Mouse (Mus musculus) heart, adult 11 months (tissue): ENCODE measurements around the gene Ripply3.
A peak's percentile ranks its signal among the peaks of the same experiment; 100 is the strongest.

Experiments
- DNase-seq: peaks from one replicate; pipeline ENCODE4 v3.0.0; 2022

Ripply3 gene

DNA sequence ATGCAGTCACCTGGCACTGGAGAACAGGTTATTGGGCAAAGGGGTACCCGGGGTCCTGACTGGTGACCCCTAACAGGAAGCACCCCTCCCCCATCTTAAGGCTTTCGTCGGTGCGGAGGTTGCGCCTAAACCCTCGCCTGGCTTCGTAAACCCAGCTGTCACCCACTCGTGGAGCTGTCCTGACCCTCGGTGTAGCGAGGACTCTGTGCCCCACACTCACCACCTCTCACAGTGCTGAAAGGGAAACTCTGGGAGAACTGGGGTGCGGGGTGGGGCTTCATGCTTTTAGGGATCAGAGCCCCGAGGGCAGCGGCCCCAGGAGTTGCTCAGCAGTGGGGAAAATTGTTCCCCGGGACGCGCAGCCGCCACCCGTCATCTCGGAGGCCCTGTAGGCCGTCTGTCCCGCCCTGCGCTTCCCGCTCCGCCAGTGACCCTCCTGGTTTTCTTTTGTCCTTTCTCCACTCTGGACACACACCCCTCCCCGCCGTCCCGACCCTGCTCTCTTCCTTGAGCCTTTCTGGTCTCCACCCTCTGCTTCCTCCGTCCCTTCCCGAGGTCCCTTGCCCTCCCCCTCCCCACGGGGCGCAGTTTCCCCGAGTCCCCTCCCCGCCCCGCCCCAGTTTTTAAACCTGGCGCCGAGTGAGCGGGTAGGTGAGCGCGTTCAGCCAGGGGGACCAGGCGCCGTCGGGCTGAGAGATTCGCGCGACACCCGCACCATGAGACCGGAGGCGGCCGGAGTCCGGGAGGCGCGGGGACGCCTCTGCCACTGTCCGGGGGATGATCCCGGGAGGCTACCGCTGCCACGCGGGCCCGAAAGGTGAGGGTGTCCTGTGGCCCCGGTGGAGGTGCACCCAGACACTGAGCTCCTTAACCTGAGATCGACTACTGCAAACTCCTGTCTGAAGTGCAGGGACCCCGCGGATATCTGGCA, at the start of gene Ripply3:
Ripply3 (plus strand) TSS at position 640 of the 931 bp plus-strand sequence.
- peak; percentile 99 for DNase-seq

DNA sequence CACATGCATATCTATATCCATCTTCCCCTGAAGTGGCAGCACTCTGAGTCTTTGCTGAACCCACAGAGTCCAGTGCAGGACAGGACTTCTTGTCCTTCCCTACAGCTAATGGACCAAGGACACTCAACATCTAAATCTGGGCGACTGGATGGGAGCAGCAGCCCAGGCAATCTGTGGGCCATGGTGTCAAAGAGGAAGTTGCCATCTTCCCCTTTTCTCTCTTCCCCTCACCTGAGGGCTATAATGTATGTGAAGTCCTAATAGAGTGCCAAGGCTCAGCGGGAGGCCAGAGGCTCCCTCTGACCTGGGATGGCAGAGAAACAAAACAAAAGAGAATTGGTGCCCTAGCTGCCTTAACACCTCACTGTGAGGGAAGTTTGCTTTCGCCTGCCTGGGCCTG, 44.2 kb upstream of the Ripply3 start:
- DNase-seq, result peak; percentile 51

GRCm38 (mm10) chr16:94287826-94288225, 40.4 kb upstream of the Ripply3 start:
- DNase-seq, result peak; percentile 13

GRCm38 (mm10) chr16:94289138-94290072, 38.8 kb upstream of the Ripply3 start:
- DNase-seq, result peak; percentile 94

DNA sequence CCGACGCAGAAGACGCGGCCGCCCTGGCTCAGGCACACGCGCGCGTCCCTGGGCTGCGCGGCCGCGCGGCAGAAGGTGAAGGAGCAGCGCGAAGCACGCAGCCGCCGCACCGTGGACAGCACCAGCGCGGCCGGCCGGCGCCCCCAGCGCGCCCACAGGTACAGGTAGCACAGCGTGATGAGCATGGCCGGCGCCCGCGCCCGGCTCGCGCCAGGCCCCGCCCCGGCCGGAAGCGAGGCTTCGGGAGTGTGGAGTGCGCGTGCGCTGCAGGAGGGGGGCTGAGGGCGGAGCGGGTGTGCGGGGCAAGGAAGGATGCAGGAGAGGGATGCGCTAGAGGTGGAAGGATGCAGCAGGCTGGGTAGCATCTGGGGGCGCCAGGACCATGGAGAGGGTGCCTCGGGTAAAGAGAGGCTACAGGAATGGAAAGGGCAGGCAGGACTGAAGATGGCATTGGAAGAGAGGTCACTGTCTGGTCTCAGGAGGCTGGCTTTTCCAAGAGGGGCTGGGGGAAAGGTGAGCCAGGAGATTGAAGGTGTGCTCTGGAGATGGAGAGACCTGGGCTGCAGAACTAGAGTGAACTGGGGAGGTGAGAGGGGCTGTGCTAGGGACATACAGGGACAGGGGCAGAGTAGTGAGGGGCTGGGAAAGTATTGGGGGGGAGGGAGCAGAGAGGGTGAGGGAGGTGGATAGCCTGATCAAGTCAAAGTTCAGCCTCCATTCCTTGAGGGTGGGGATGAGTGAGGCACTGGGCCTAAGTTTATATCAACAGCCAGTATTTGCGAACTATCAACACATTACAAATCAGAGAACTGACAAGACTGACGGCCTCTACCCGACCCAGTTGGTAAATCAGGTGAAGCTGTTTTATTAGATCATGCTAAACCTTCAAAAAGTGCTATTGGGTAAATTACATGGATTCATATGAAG, 37.9 kb upstream of the Ripply3 start:
- peak; percentile 99 for DNase-seq

- peak; percentile 76 for DNase-seq
Observed at GRCm38 (mm10) chr16:94291141-94291540, 37.1 kb upstream of the Ripply3 start.

- no peak for DNase-seq
Observed at GRCm38 (mm10) chr16:94298081-94298480, 30.1 kb upstream of the Ripply3 start.

DNA sequence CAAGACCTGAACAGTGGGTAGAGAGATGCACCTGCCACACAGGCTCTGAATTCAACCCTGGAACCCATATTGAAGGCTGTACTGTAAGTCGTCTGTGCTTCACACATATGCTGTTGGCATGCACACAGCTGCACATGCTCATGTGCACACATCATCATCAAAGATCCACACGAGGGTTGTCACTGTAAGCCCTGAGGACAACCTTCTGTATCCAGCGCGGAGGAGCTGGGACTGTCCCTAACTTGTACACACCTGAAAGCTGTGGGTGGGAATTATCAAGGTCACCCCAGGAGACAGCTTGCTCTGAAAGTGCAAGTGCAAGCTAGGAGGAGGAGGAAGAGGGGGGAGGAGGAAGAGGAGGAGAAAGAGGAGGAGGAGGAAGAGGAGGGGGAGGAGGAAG, 29.0 kb upstream of the Ripply3 start:
- no peak for DNase-seq

DNA sequence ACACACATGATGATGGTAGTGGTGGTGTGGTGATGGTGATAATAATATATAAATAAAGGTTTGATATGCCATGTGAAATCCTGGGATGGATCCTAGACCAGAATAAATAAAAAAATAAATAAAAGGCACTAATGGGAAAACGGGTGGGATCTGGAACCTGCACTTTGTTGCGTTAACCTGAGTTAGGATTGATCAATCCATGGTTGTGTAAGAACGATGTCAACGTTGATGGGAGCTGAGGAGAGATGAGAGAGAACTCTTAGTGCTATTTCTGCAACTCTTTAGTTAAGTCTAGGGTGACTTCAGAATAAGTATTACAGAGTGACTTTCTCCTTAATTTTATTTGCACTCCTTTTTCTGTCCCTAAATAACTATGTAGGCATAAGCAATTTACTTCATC, 27.0 kb upstream of the Ripply3 start:
- DNase-seq, result no peak

GRCm38 (mm10) chr16:94301696-94302095, 26.5 kb upstream of the Ripply3 start:
- no peak for DNase-seq

GRCm38 (mm10) chr16:94302274-94303202, 25.7 kb upstream of the Ripply3 start:
- DNase-seq, result peak; percentile 94

DNA sequence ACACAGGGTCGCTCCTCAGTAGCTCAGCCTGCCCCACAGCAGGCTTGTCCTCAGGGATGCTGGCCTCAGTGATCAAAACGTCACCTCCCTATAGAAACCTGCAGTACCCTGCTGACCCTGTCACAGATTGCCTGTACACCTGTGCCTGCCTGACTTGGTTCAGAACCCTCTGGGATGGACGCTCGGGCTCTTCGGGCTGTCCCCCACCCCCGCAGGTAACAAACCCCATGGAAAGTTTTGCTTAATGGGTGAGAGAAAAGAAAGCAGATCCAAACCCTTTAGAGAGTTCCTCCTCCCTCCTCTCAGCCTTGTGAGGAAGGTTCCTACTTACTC, 25.1 kb upstream of the Ripply3 start:
- DNase-seq, result no peak

GRCm38 (mm10) chr16:94307526-94307925, 20.7 kb upstream of the Ripply3 start:
- DNase-seq, result no peak

- no peak for DNase-seq
Observed at GRCm38 (mm10) chr16:94307942-94308341, 20.3 kb upstream of the Ripply3 start.

- peak; percentile 92 for DNase-seq
Observed at GRCm38 (mm10) chr16:94309025-94309424, 19.2 kb upstream of the Ripply3 start.

DNA sequence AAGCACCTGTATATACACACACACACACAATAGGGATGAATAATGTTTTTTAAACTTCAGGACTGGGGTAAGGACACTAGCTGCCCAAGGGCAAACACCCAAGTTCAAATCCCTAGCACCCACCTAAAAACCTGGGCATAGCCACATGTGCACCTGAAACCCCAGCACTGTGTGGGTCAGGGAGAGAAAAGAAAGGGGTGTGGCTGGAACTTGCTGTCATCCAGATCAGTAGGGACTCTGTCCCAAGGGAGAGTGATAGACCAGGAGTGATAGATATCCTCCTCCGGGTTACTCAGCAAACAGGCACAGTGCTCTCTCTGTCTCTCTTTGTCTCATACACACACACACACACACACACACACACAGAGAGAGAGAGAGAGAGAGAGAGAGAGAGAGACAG, 16.8 kb upstream of the Ripply3 start:
- no peak for DNase-seq

- no peak for DNase-seq
Observed at GRCm38 (mm10) chr16:94311931-94312330, 16.3 kb upstream of the Ripply3 start.

DNA sequence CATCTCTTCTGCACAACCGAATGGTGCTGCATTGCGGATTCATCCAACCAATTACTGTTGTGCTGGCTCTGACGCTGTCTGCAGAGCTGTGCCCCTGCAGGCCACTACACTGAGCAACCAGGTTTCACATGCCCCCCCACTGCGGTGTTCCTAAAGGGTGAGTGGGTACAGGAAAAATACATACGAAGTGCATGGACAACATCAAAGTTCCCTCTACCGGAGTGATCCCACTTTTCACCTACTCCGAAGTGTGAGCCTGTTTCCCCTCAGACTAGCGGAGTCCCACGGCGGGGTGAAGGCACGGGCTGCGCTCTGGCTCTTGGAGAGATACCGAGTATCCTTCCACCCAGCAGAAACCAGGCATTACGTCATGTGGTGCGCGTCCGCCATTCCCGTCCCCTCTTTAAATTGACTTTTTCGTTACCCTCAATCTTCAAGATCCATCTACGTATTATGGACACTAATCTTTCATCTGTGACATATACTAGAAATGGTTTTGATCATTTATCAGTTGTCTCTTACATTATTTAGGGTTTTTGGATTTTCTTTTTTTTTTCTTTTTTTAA, 15.5 kb upstream of the Ripply3 start:
- DNase-seq, result peak; percentile 99

GRCm38 (mm10) chr16:94313229-94314030, 14.8 kb upstream of the Ripply3 start, which contains the start of gene Hlcs:
Gene Hlcs, minus strand, starts transcription at chr16:94313571.
- peak; percentile 100 for DNase-seq

GRCm38 (mm10) chr16:94314626-94315025, 13.6 kb upstream of the Ripply3 start:
- no peak for DNase-seq
